Mouse (Mus musculus) T-helper 1 cell (primary cell): Measurements from ENCODE around the gene Pik3r1.

Experiments
- in situ Hi-C: fragments of 300-600 bp; cut with MboI, MseI; formaldehyde crosslinking; loops from one replicate; pipeline ENCODE4 v1.15.1; 2025; ENCODE audit warnings: high pct_unique_total_duplicates

Gene Pik3r1

GRCm38 (mm10) chr13:101690911-101691655, 76.9 kb downstream of the Pik3r1 start:
- in situ Hi-C loops = loop anchor here (10.0 kb wide), 1 partner anchor 146 kb away; no protein-coding TSS in a partner anchor

GRCm38 (mm10) chr13:101690167-101690566, 77.8 kb downstream of the Pik3r1 start:
- in situ Hi-C loops = loop anchor here (10.0 kb wide), 1 partner anchor 145 kb away; no protein-coding TSS in a partner anchor

GRCm38 (mm10) chr13:101686256-101686655, 81.8 kb downstream of the Pik3r1 start:
- in situ Hi-C loops = no loop called here

GRCm38 (mm10) chr13:101684706-101685105, 83.3 kb downstream of the Pik3r1 start:
- in situ Hi-C loops = no loop called here

- in situ Hi-C loops = no loop called here
These were observed 85.6 kb downstream of the Pik3r1 start for GRCm38 (mm10) chr13:101682378-101682777.

- in situ Hi-C loops = no loop called here
These were observed 87.9 kb downstream of the Pik3r1 start for GRCm38 (mm10) chr13:101680083-101680482.

GRCm38 (mm10) chr13:101678984-101679383, 89.0 kb downstream of the Pik3r1 start:
- in situ Hi-C loops = no loop called here

GRCm38 (mm10) chr13:101678036-101678435, 90.0 kb downstream of the Pik3r1 start:
- in situ Hi-C loops = no loop called here

- in situ Hi-C loops = no loop called here
These were observed 94.1 kb downstream of the Pik3r1 start for GRCm38 (mm10) chr13:101673876-101674275.

- in situ Hi-C loops = no loop called here
These were observed 99.2 kb downstream of the Pik3r1 start for GRCm38 (mm10) chr13:101668859-101669258.

GRCm38 (mm10) chr13:101664010-101664409, 104.0 kb downstream of the Pik3r1 start:
- in situ Hi-C loops = no loop called here

GRCm38 (mm10) chr13:101662900-101663299, 105.1 kb downstream of the Pik3r1 start:
- in situ Hi-C loops = no loop called here

GRCm38 (mm10) chr13:101661567-101661966, 106.5 kb downstream of the Pik3r1 start:
- in situ Hi-C loops = no loop called here

GRCm38 (mm10) chr13:101660187-101660586, 107.8 kb downstream of the Pik3r1 start:
- in situ Hi-C loops = no loop called here

GRCm38 (mm10) chr13:101652131-101652530, 115.9 kb downstream of the Pik3r1 start:
- in situ Hi-C loops = no loop called here

GRCm38 (mm10) chr13:101641632-101642031, 126.4 kb downstream of the Pik3r1 start:
- in situ Hi-C loops = no loop called here

- in situ Hi-C loops = loop anchor here (10.0 kb wide), 1 partner anchor 359 kb away; no protein-coding TSS in a partner anchor
These were observed 132.2 kb downstream of the Pik3r1 start for GRCm38 (mm10) chr13:101635837-101636236.

GRCm38 (mm10) chr13:101634420-101634819, 133.6 kb downstream of the Pik3r1 start:
- in situ Hi-C loops = loop anchor here (10.0 kb wide), 1 partner anchor 360 kb away; no protein-coding TSS in a partner anchor

- in situ Hi-C loops = loop anchor here (10.0 kb wide), 1 partner anchor 361 kb away; no protein-coding TSS in a partner anchor
These were observed 134.4 kb downstream of the Pik3r1 start for GRCm38 (mm10) chr13:101633620-101634019.

- in situ Hi-C loops = loop anchor here (10.0 kb wide), 1 partner anchor 362 kb away; no protein-coding TSS in a partner anchor
These were observed 135.2 kb downstream of the Pik3r1 start for GRCm38 (mm10) chr13:101632771-101633170.

GRCm38 (mm10) chr13:101631561-101631960, 136.5 kb downstream of the Pik3r1 start:
- in situ Hi-C loops = loop anchor here (10.0 kb wide), 1 partner anchor 363 kb away; no protein-coding TSS in a partner anchor
